Mouse (Mus musculus) brain, embryonic 18.5 days (tissue): Measurements from ENCODE around the gene Nat8f5.
"Not testable (repeated sequence)": the region's sequence is repeated elsewhere in the genome, so short reads cannot be mapped to it uniquely, and the experiment has no call there.

Source experiments
- DNase-seq: peaks from one replicate; pipeline ENCODE4 v3.0.0-alpha.2; 2012; ENCODE audit warnings: low read depth, low spot score

The Nat8f5 gene

GRCm38 (mm10) chr6:85836098-85836497 is 15.3 kb upstream of the Nat8f5 start:
- not testable (repeated sequence) for DNase-seq

- not testable (repeated sequence) for DNase-seq
These were observed 14.3 kb upstream of the Nat8f5 start for GRCm38 (mm10) chr6:85835104-85835503.

- not testable (repeated sequence) for DNase-seq
These were observed 13.8 kb upstream of the Nat8f5 start for GRCm38 (mm10) chr6:85834504-85835100.

- no peak for DNase-seq
These were observed 11.1 kb upstream of the Nat8f5 start, which contains the start of gene Nat8 for GRCm38 (mm10) chr6:85831796-85832321. Nat8 (minus strand) TSS chr6:85832082.

- no peak for DNase-seq
These were observed 8.7 kb upstream of the Nat8f5 start for GRCm38 (mm10) chr6:85829462-85829861.

- no peak for DNase-seq
These were observed 5.1 kb upstream of the Nat8f5 start for GRCm38 (mm10) chr6:85825886-85826285.

GRCm38 (mm10) chr6:85823382-85824090 is 2.8 kb upstream of the Nat8f5 start:
- no peak for DNase-seq

- no peak for DNase-seq
These were observed 1.5 kb upstream of the Nat8f5 start for GRCm38 (mm10) chr6:85822286-85822685.

- no peak for DNase-seq
These were observed 2.4 kb downstream of the Nat8f5 start for GRCm38 (mm10) chr6:85818338-85818737.

GRCm38 (mm10) chr6:85813339-85813738 is 7.4 kb downstream of the Nat8f5 start:
- DNase-seq: no peak

- not testable (repeated sequence) for DNase-seq
These were observed 9.7 kb downstream of the Nat8f5 start for GRCm38 (mm10) chr6:85810942-85811537.

GRCm38 (mm10) chr6:85810514-85810913 is 10.3 kb downstream of the Nat8f5 start:
- not testable (repeated sequence) for DNase-seq

GRCm38 (mm10) chr6:85809784-85810183 is 11.0 kb downstream of the Nat8f5 start:
- not testable (repeated sequence) for DNase-seq

GRCm38 (mm10) chr6:85803180-85803579 is 17.6 kb downstream of the Nat8f5 start:
- DNase-seq: not testable (repeated sequence)
